Mouse (Mus musculus): Measurements from ENCODE around the gene AU022252. TPM values are rescaled to one million over a fixed set of nuclear protein-coding genes. Genes with fewer than 3 reads are reported as not detected.

Gene AU022252
- polyA plus RNA-seq, 1 experiment from 2014 or later: 28.1 TPM

DNA sequence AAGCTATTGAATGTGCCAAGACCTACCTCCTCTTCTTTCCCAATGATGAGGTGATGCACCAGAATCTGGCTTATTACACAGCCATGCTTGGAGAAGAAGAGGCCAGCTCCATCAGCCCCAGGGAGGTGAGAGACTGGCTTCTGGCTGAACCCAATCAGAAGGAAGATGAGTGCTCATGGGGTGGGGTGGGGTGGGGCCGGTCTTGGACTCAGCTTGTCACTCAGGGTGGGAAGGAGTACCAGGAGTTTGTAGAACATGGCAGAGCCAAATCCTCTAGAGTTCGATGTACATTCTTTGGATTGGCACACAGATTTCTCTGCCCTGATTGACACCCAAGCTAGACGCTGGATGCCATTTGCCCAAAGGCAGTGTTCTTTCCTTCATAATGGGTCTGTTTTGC, 6.1 kb upstream of the AU022252 start:
- WGBS: 81% methylated on average over 3 of the region's 3 CpGs
- 0 out of 2 replicates have a peak overlapping the region, but pooled peaks have one; percentile 25 for H3K27ac ChIP-seq
- no peak for TF ChIP-seq CTCF (IDR thresholded peaks at IDR 0.05; ENCODE audit: low read depth)
- 0 out of 2 replicates have a peak overlapping the region, but pooled peaks have one; percentile 44 for H3K4me2 ChIP-seq (ENCODE audit: low read length)
- H3K4me1 ChIP-seq (replicated peaks; ENCODE audit: insufficient read depth, low read length): no peaks in the 10 kb centered on the region
- H3K9me3 ChIP-seq (replicated peaks; ENCODE audit: low read length): no peaks in the 10 kb centered on the region
- H3K9ac ChIP-seq (ENCODE audit: low read depth, low read length): no peak overlapping the region
- H3K27me3 ChIP-seq (ENCODE audit: insufficient read depth, low read length): no peaks in the 10 kb centered on the region
- no peak for DNase-seq (ENCODE audit: low spot score)
- no peak for ATAC-seq (replicated peaks; ENCODE audit: low FRiP score, low read depth)
- H3K4me3 ChIP-seq (replicated peaks; ENCODE audit: low read depth, low read length): no peak overlapping the region
- H3K36me3 ChIP-seq (ENCODE audit: insufficient read depth, low read length): 0 out of 2 replicates have a peak, but pooled peaks cover 5% of the 10 kb centered on the region

- no peak for TF ChIP-seq CTCF (IDR thresholded peaks at IDR 0.05; ENCODE audit: low read depth)
- no peak for DNase-seq (ENCODE audit: low spot score)
- no peak overlapping the region for H3K9ac ChIP-seq (ENCODE audit: low read depth, low read length)
- no peaks in the 10 kb centered on the region for H3K27me3 ChIP-seq (ENCODE audit: insufficient read depth, low read length)
- no peaks in the 10 kb centered on the region for H3K9me3 ChIP-seq (replicated peaks; ENCODE audit: low read length)
- H3K36me3 ChIP-seq (ENCODE audit: insufficient read depth, low read length): no peaks in the 10 kb centered on the region
- WGBS: 61% methylated on average over 3 of the region's 3 CpGs
- H3K4me2 ChIP-seq (ENCODE audit: low read length): peak overlapping the region; percentile 86
- no peak for ATAC-seq (replicated peaks; ENCODE audit: low FRiP score, low read depth)
- H3K4me3 ChIP-seq (replicated peaks; ENCODE audit: low read depth, low read length): peak overlapping the region; percentile 77
- peaks cover 4% of the 10 kb centered on the region; the same call in 1 of the 2 replicates for H3K4me1 ChIP-seq (replicated peaks; ENCODE audit: insufficient read depth, low read length)
- no peak overlapping the region for H3K27ac ChIP-seq
Measured at GRCm38 (mm10) chr4:119234348-119234747, 1.8 kb upstream of the AU022252 start.

DNA sequence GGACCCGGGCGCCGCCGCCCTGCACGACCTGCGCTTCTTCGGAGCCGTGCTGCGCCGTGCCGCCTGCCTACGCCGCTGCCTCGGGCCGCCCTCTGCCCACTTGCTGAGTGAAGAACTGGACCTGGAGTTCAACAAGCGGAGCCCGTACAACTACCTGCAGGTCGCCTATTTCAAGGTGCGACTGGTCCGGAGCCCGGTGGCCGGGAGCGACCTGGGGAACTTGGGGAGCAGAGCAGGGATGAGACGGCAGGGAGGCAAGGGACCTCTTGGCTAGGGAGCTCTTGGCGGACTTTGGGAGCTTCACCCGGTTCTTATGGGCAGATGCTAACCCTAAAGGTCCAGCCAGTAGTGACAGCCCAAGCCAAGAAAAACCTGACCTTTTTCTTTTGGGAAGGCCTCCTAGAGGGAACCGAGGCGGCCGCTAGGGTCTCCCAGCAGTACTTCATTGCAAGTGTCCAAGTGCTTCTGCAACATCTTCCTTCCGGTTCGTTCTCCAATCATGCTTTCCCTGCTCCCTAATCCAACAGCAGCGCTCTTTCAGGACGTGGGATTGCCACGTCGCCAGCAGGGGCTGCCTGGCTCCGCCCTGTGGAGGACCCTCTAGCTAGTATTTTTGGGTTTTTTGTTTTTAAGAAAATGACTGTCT, 867 bp upstream of the AU022252 start:
- H3K4me1 ChIP-seq (replicated peaks; ENCODE audit: insufficient read depth, low read length): peaks cover 4% of the 10 kb centered on the region; the same call in 1 of the 2 replicates
- DNase-seq (ENCODE audit: low spot score) (peak; percentile 91), ATAC-seq (replicated peaks; ENCODE audit: low FRiP score, low read depth) (no peak; the same call in 1 of the 2 replicates)
- peak overlapping the region; percentile 68 for H3K27ac ChIP-seq
- H3K4me2 ChIP-seq (ENCODE audit: low read length): peak overlapping the region; percentile 86
- H3K4me3 ChIP-seq (replicated peaks; ENCODE audit: low read depth, low read length): peak overlapping the region; percentile 77
- no peaks in the 10 kb centered on the region for H3K36me3 ChIP-seq (ENCODE audit: insufficient read depth, low read length)
- H3K27me3 ChIP-seq (ENCODE audit: insufficient read depth, low read length): no peaks in the 10 kb centered on the region
- TF ChIP-seq CTCF (IDR thresholded peaks at IDR 0.05; ENCODE audit: low read depth): peak; percentile 49
- H3K9ac ChIP-seq (ENCODE audit: low read depth, low read length): peak overlapping the region; percentile 68
- under 1% methylated on average over 36 of the region's 36 CpGs for WGBS
- H3K9me3 ChIP-seq (replicated peaks; ENCODE audit: low read length): no peaks in the 10 kb centered on the region

- H3K4me2 ChIP-seq (ENCODE audit: low read length): no peak overlapping the region
- no peak for DNase-seq (ENCODE audit: low spot score)
- no peak overlapping the region for H3K27ac ChIP-seq
- H3K27me3 ChIP-seq (ENCODE audit: insufficient read depth, low read length): no peaks in the 10 kb centered on the region
- ATAC-seq (replicated peaks; ENCODE audit: low FRiP score, low read depth): no peak
- no peak for TF ChIP-seq CTCF (IDR thresholded peaks at IDR 0.05; ENCODE audit: low read depth)
- no peak overlapping the region for H3K9ac ChIP-seq (ENCODE audit: low read depth, low read length)
- peaks cover 3% of the 10 kb centered on the region; the same call in 1 of the 2 replicates for H3K4me1 ChIP-seq (replicated peaks; ENCODE audit: insufficient read depth, low read length)
- peaks cover 32% of the 10 kb centered on the region for H3K36me3 ChIP-seq (ENCODE audit: insufficient read depth, low read length)
- WGBS: 95% methylated on average over 11 of the region's 11 CpGs
- H3K9me3 ChIP-seq (replicated peaks; ENCODE audit: low read length): no peaks in the 10 kb centered on the region
- no peak overlapping the region for H3K4me3 ChIP-seq (replicated peaks; ENCODE audit: low read depth, low read length)
Measured at GRCm38 (mm10) chr4:119226751-119227150, 5.8 kb downstream of the AU022252 start.

GRCm38 (mm10) chr4:119225719-119226118, 6.8 kb downstream of the AU022252 start:
- no peak for ATAC-seq (replicated peaks; ENCODE audit: low FRiP score, low read depth)
- H3K9ac ChIP-seq (ENCODE audit: low read depth, low read length): no peak overlapping the region

GRCm38 (mm10) chr4:119224534-119224933, 8.0 kb downstream of the AU022252 start:
- no peak overlapping the region for H3K4me2 ChIP-seq (ENCODE audit: low read length)
- H3K27ac ChIP-seq: no peak overlapping the region
- peaks cover 32% of the 10 kb centered on the region for H3K36me3 ChIP-seq (ENCODE audit: insufficient read depth, low read length)
- DNase-seq (ENCODE audit: low spot score) (no peak), ATAC-seq (replicated peaks; ENCODE audit: low FRiP score, low read depth) (no peak)
- H3K9ac ChIP-seq (ENCODE audit: low read depth, low read length): no peak overlapping the region
- H3K4me1 ChIP-seq (replicated peaks; ENCODE audit: insufficient read depth, low read length): no peaks in the 10 kb centered on the region
- no peak overlapping the region for H3K4me3 ChIP-seq (replicated peaks; ENCODE audit: low read depth, low read length)
- TF ChIP-seq CTCF (IDR thresholded peaks at IDR 0.05; ENCODE audit: low read depth): no peak
- WGBS: 98% methylated on average over 3 of the region's 3 CpGs
- H3K9me3 ChIP-seq (replicated peaks; ENCODE audit: low read length): no peaks in the 10 kb centered on the region
- no peaks in the 10 kb centered on the region for H3K27me3 ChIP-seq (ENCODE audit: insufficient read depth, low read length)

More at GRCm38 (mm10) chr4:119225719-119226118, 6.8 kb downstream of the AU022252 start:
- H3K36me3 ChIP-seq (ENCODE audit: insufficient read depth, low read length): peaks cover 32% of the 10 kb centered on the region
- TF ChIP-seq CTCF (IDR thresholded peaks at IDR 0.05; ENCODE audit: low read depth): no peak
- H3K4me1 ChIP-seq (replicated peaks; ENCODE audit: insufficient read depth, low read length): no peaks in the 10 kb centered on the region
- H3K4me3 ChIP-seq (replicated peaks; ENCODE audit: low read depth, low read length): no peak overlapping the region
- no peak overlapping the region for H3K27ac ChIP-seq
- H3K4me2 ChIP-seq (ENCODE audit: low read length): no peak overlapping the region
- DNase-seq (ENCODE audit: low spot score): no peak
- no peaks in the 10 kb centered on the region for H3K27me3 ChIP-seq (ENCODE audit: insufficient read depth, low read length)
- no peaks in the 10 kb centered on the region for H3K9me3 ChIP-seq (replicated peaks; ENCODE audit: low read length)
- 88% methylated on average over 9 of the region's 9 CpGs for WGBS
